In the genomic region with DNA sequence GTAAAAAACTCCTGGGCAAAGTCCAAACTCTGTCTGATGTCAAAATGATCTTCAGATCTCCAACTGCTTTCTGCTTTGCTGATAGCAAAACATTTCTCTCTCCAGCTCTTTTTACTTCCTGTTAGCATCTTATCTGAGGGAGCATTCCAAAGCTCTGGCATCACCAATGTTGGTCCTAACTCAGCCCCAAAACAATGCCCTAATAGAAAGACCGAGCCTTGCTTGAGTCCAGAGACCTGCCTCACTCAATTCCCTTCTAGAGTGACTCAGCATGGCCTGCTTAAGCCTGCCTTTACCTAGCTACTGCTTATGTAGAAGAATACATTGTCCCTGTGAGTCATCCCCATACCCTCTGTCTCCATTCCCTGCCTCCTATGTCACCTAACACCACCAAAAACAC, we compare ENCODE assay signal across 21 mouse cellular contexts.
"Had no signal": no experiment of that assay in that cellular context is flagged by ENCODE, and none has a peak within 500 bp of the region (broad histone marks: within the 10 kb centered on the region; RNA-seq: fewer than 3 reads in every experiment).

No protein-coding gene starts in this region.

- H3K9me3 ChIP-seq: lung, embryonic 15.5 days; megakaryocyte, embryonic 14.5 days; midbrain, embryonic 13.5 days; midbrain, embryonic 15.5 days; neural tube, embryonic 13.5 days; neural tube, embryonic 15.5 days had no signal

- H3K36me3 ChIP-seq: lung, embryonic 15.5 days; midbrain, embryonic 13.5 days; midbrain, embryonic 15.5 days; neural tube, embryonic 13.5 days; neural tube, embryonic 15.5 days had no signal

- H3K4me1 ChIP-seq: lung, embryonic 15.5 days; megakaryocyte, embryonic 14.5 days; midbrain, embryonic 13.5 days; midbrain, embryonic 15.5 days; neural tube, embryonic 13.5 days; neural tube, embryonic 15.5 days had no signal

- H3K27me3 ChIP-seq: lung, embryonic 15.5 days; megakaryocyte, embryonic 14.5 days; midbrain, embryonic 13.5 days; midbrain, embryonic 15.5 days; neural tube, embryonic 13.5 days; neural tube, embryonic 15.5 days had no signal

- H3K4me3 ChIP-seq: lung, embryonic 15.5 days; megakaryocyte, embryonic 14.5 days; midbrain, embryonic 13.5 days; midbrain, embryonic 15.5 days; neural tube, embryonic 13.5 days; neural tube, embryonic 15.5 days had no signal

- H3K9ac ChIP-seq: liver, postnatal 0 days; lung, embryonic 15.5 days; midbrain, embryonic 13.5 days; midbrain, embryonic 15.5 days; neural tube, embryonic 13.5 days; neural tube, embryonic 15.5 days had no signal

- H3K4me2 ChIP-seq: lung, embryonic 15.5 days; midbrain, embryonic 11.5 days; midbrain, embryonic 13.5 days; midbrain, embryonic 15.5 days; neural tube, embryonic 13.5 days; neural tube, embryonic 15.5 days had no signal

- ATAC-seq: liver, postnatal 0 days; lung, postnatal 0 days; midbrain, embryonic 13.5 days; midbrain, embryonic 15.5 days had no signal

- DNase-seq: liver, postnatal 0 days; lung, adult 2 months; lung, postnatal 14 days; lung, postnatal 36 days; retina, postnatal 1 day; right cerebral cortex, adult 18-20 months; right cerebral cortex, postnatal 25 days; right cerebral cortex, postnatal 4 days; spleen, adult 18-20 months; thymus, adult 18-20 months; thymus, postnatal 14 days; thymus, postnatal 36 days had no signal

- H3K27ac ChIP-seq: lung, embryonic 15.5 days; macrophage; midbrain, embryonic 13.5 days; midbrain, embryonic 15.5 days; neural tube, embryonic 13.5 days; neural tube, embryonic 15.5 days had no signal
